Mouse (Mus musculus): Measurements from ENCODE around the gene Rpl3.

- TF ChIP-seq CTCF (IDR thresholded peaks at IDR 0.05; ENCODE audit: low read depth) = no peak
- TF ChIP-seq EP300 (IDR thresholded peaks at IDR 0.05; ENCODE audit: low read depth) = no peak
These were observed 4.7 kb upstream of the Rpl3 start for GRCm38 (mm10) chr15:80096406-80096805.
